Mouse (Mus musculus): Measurements from ENCODE around the gene Slc22a16. TPM values are rescaled to one million over a fixed set of nuclear protein-coding genes. Genes with fewer than 3 reads are reported as not detected.

The Slc22a16 gene
- polyA plus RNA-seq, 1 experiment from 2014 or later, result not detected

GRCm38 (mm10) chr10:40619760-40620159, 49.6 kb downstream of the Slc22a16 start:
- H3K4me3 ChIP-seq (replicated peaks), result no peak overlapping the region
- no peaks in the 10 kb centered on the region for H3K4me1 ChIP-seq (replicated peaks)
- H3K27me3 ChIP-seq, result no peaks in the 10 kb centered on the region
- H3K9ac ChIP-seq (replicated peaks), result no peak overlapping the region
- no peaks in the 10 kb centered on the region for H3K36me3 ChIP-seq
- H3K4me2 ChIP-seq (replicated peaks), result no peak overlapping the region
- 90% methylated on average over 1 of the region's 1 CpGs for WGBS
- H3K9me3 ChIP-seq, result no peaks in the 10 kb centered on the region
- H3K27ac ChIP-seq, result no peak overlapping the region
- no peak for ATAC-seq

GRCm38 (mm10) chr10:40629140-40629539, 59.0 kb downstream of the Slc22a16 start:
- ATAC-seq, result no peak
- H3K4me2 ChIP-seq (replicated peaks), result no peak overlapping the region
- H3K27ac ChIP-seq, result no peak overlapping the region
- H3K27me3 ChIP-seq, result no peaks in the 10 kb centered on the region
- H3K4me1 ChIP-seq (replicated peaks), result peaks cover 6% of the 10 kb centered on the region; the same call in 1 of the 2 replicates
- 73% methylated on average over 7 of the region's 7 CpGs for WGBS
- no peaks in the 10 kb centered on the region for H3K9me3 ChIP-seq
- no peaks in the 10 kb centered on the region for H3K36me3 ChIP-seq
- H3K9ac ChIP-seq (replicated peaks), result no peak overlapping the region
- H3K4me3 ChIP-seq (replicated peaks), result no peak overlapping the region

GRCm38 (mm10) chr10:40629656-40630311, 59.6 kb downstream of the Slc22a16 start, which contains the start of gene Ddo:
Gene Ddo (plus strand): TSS chr10:40630011.
- Histone ChIP-seq H3K9ac (replicated peaks) (no peak within 1 kb of the TSS), H3K4me2 (replicated peaks) (no peak within 1 kb of the TSS), H3K9me3 (no peaks in the 10 kb centered on the region), H3K4me1 (replicated peaks) (peaks cover 6% of the 10 kb centered on the region; the same call in 1 of the 2 replicates), H3K27me3 (no peaks in the 10 kb centered on the region), H3K27ac (no peak within 1 kb of the TSS; the same call in 1 of the 2 replicates), H3K4me3 (replicated peaks) (no peak within 1 kb of the TSS), H3K36me3 (no peaks in the 10 kb centered on the region)
- 78% methylated on average over 8 of the region's 8 CpGs for WGBS
- no peak; the same call in 1 of the 2 replicates for ATAC-seq

- WGBS, result 85% methylated on average over 5 of the region's 5 CpGs
- H3K9me3 ChIP-seq, result no peaks in the 10 kb centered on the region
- H3K4me3 ChIP-seq (replicated peaks), result no peak overlapping the region
- H3K27me3 ChIP-seq, result no peaks in the 10 kb centered on the region
- H3K27ac ChIP-seq, result no peak overlapping the region; the same call in 1 of the 2 replicates
- H3K36me3 ChIP-seq, result no peaks in the 10 kb centered on the region
- no peak overlapping the region for H3K4me2 ChIP-seq (replicated peaks)
- H3K4me1 ChIP-seq (replicated peaks), result peaks cover 6% of the 10 kb centered on the region; the same call in 1 of the 2 replicates
- no peak for ATAC-seq
- no peak overlapping the region for H3K9ac ChIP-seq (replicated peaks)
These were observed 60.3 kb downstream of the Slc22a16 start for GRCm38 (mm10) chr10:40630457-40630856.

- Histone ChIP-seq H3K27me3 (no peaks in the 10 kb centered on the region), H3K4me3 (replicated peaks) (no peak overlapping the region), H3K4me2 (replicated peaks) (no peak overlapping the region), H3K4me1 (replicated peaks) (peaks cover 6% of the 10 kb centered on the region; the same call in 1 of the 2 replicates), H3K9ac (replicated peaks) (no peak overlapping the region), H3K27ac (no peak overlapping the region), H3K9me3 (no peaks in the 10 kb centered on the region), H3K36me3 (no peaks in the 10 kb centered on the region)
- 84% methylated on average over 9 of the region's 9 CpGs for WGBS
- no peak for ATAC-seq
These were observed 60.8 kb downstream of the Slc22a16 start for GRCm38 (mm10) chr10:40630961-40631360.

DNA sequence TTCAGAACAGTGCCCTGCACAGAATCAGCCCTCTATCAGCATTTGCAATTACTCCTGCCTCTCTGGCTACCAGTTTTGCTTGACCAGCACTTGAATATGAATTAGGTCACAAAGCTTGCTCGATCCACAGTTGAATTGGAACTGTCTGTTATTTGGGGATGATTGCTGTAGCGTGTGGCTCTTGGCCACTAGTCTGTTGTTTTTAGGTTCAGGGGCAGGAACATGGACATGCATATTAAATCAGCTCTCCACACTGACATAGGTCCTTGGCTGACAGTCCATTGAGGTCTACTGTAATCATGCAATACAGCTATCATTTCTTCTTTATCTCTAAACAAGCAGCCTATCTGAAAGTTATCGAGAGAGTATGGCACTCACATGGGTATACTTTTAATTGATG, 62.0 kb downstream of the Slc22a16 start:
- H3K36me3 ChIP-seq, result no peaks in the 10 kb centered on the region
- no peak overlapping the region for H3K27ac ChIP-seq
- WGBS, result 68% methylated on average over 3 of the region's 3 CpGs
- H3K27me3 ChIP-seq, result no peaks in the 10 kb centered on the region
- H3K9ac ChIP-seq (replicated peaks), result no peak overlapping the region
- H3K9me3 ChIP-seq, result no peaks in the 10 kb centered on the region
- peaks cover 6% of the 10 kb centered on the region; the same call in 1 of the 2 replicates for H3K4me1 ChIP-seq (replicated peaks)
- ATAC-seq, result no peak
- H3K4me2 ChIP-seq (replicated peaks), result no peak overlapping the region
- H3K4me3 ChIP-seq (replicated peaks), result no peak overlapping the region

DNA sequence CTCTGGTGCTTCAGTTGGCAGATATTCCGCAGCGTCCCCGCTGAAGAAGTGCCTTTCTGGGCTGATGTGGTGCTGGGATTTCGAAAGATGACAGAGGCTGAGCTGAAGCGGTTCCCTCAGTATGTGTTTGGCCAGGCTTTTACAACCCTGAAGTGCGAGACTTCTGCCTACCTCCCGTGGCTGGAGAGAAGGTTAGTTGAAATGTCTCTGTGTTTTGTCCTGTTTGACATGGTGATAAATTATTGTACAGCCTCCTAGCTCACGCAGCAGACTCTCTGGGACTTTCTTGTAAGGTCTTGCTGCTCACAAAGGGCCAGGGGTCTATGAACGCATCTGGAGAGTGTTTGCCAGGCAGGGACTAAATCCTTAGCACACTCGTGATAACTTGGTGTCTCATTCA, 67.2 kb downstream of the Slc22a16 start:
- Histone ChIP-seq H3K27me3 (0 out of 2 replicates have a peak, but pooled peaks cover 6% of the 10 kb centered on the region), H3K36me3 (no peaks in the 10 kb centered on the region), H3K4me1 (replicated peaks) (peaks cover 15% of the 10 kb centered on the region), H3K4me2 (replicated peaks) (no peak overlapping the region), H3K4me3 (replicated peaks) (no peak overlapping the region), H3K9me3 (no peaks in the 10 kb centered on the region), H3K27ac (no peak overlapping the region), H3K9ac (replicated peaks) (no peak overlapping the region)
- ATAC-seq, result no peak
- WGBS, result 75% methylated on average over 10 of the region's 10 CpGs

DNA sequence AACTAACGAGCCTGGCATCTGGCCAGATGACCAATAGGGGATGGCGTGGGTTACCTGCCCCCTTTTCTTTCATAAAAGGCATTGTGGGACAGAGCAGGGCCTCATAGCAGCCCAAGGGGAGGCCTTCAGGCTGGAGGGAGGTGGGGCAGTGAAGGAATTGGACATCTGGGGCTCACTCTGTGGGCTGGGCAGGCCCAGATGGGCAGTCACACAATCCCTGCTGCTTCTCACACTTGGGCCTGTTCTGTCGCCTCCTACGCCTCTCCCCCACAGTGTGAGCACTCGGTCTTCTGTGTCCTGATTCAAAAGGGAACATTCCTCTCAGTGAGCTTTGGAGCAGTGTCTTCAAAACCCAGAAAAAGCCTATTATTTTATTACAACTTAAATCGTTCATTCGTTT, 68.1 kb downstream of the Slc22a16 start:
- WGBS, result 42% methylated on average over 7 of the region's 7 CpGs
- Histone ChIP-seq H3K9ac (replicated peaks) (no peak overlapping the region), H3K4me3 (replicated peaks) (no peak overlapping the region), H3K27me3 (0 out of 2 replicates have a peak, but pooled peaks cover 6% of the 10 kb centered on the region), H3K9me3 (no peaks in the 10 kb centered on the region), H3K4me1 (replicated peaks) (peaks cover 15% of the 10 kb centered on the region), H3K4me2 (replicated peaks) (no peak overlapping the region), H3K27ac (no peak overlapping the region), H3K36me3 (no peaks in the 10 kb centered on the region)
- 0 out of 2 replicates have a peak, but pooled peaks have one; percentile 27 for ATAC-seq

DNA sequence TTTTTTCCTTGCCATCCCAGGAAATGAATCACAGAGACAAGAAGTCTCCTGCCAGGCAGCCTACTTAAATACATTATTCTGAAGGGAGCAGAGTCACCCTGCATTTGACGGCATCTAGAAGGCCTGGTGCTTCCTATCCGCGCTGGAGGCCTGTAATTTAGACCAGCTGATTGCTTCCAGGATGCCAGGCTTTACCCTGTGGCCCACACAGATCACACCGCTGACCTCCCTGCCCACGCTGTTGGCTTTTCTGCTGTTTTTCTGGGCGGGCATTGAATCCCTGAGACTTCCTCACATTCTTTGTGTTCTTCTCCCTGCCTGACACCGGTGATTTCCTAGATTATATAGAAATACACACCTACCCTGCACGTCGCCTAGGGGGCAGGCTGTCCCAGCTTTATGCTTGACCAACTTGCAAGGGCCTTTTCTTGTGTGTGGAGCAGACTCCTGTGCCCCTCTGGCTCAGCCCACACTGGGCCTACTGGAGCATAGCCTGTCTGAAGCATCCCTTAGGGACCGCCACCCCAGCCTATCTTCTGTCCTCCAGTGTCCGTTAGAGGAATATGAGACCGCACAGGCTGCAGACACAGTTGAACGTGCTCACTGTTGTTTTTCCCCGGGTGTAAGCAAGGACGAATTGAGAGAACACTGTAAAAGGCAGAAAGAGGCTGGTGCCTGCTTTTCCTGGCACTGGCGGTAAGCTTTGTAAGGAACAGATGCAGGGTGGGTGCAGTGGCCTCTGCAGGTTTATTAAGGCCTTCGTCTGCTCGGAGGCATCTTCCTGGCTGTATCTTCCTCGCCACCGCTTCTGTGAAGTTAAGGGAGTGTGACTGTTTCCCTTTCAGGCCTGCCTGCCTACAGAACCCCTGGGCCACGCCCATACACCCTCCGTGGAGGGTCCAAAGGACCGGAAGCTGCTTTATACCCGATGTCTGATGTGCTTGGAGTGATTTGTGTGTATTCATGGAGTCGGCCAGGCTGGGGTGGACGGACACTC, 69.0 kb downstream of the Slc22a16 start:
- peaks cover 15% of the 10 kb centered on the region for H3K4me1 ChIP-seq (replicated peaks)
- H3K9ac ChIP-seq (replicated peaks), result no peak overlapping the region
- no peak overlapping the region for H3K4me3 ChIP-seq (replicated peaks)
- no peak overlapping the region for H3K27ac ChIP-seq
- 48% methylated on average over 26 of the region's 26 CpGs for WGBS
- H3K36me3 ChIP-seq, result no peaks in the 10 kb centered on the region
- no peak overlapping the region for H3K4me2 ChIP-seq (replicated peaks)
- 0 out of 2 replicates have a peak, but pooled peaks cover 6% of the 10 kb centered on the region for H3K27me3 ChIP-seq
- H3K9me3 ChIP-seq, result no peaks in the 10 kb centered on the region
- peak; percentile 71 for ATAC-seq

GRCm38 (mm10) chr10:40640406-40640805, 70.3 kb downstream of the Slc22a16 start:
- Histone ChIP-seq H3K4me2 (replicated peaks) (no peak overlapping the region), H3K27ac (no peak overlapping the region), H3K9me3 (no peaks in the 10 kb centered on the region), H3K4me3 (replicated peaks) (no peak overlapping the region), H3K36me3 (no peaks in the 10 kb centered on the region), H3K27me3 (0 out of 2 replicates have a peak, but pooled peaks cover 6% of the 10 kb centered on the region), H3K9ac (replicated peaks) (no peak overlapping the region), H3K4me1 (replicated peaks) (peaks cover 18% of the 10 kb centered on the region)
- WGBS, result 94% methylated on average over 4 of the region's 4 CpGs
- ATAC-seq, result no peak

DNA sequence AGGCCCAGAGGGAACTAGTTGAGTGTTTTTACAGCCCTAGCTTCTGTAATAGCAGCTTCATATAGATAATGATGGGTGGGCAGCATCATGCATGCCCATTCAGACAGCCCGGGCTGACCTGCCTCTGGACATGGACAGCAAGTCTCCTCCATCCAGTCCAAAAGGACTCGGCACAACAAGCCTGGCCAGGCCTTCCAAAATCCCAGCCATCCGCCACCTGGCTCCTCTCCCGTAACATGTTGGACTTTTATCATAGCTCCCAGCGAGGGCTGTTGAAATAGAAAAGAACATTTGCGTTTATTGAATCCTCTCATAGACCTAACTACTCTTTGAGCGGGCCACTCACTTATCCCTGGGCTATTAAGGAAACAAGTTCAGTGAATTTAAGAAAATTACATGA, 71.8 kb downstream of the Slc22a16 start:
- no peak overlapping the region for H3K4me3 ChIP-seq (replicated peaks)
- H3K4me2 ChIP-seq (replicated peaks), result no peak overlapping the region
- no peaks in the 10 kb centered on the region for H3K36me3 ChIP-seq
- 0 out of 2 replicates have a peak, but pooled peaks cover 6% of the 10 kb centered on the region for H3K27me3 ChIP-seq
- H3K9me3 ChIP-seq, result no peaks in the 10 kb centered on the region; the same call in 1 of the 2 replicates
- WGBS, result 95% methylated on average over 7 of the region's 7 CpGs
- no peak overlapping the region for H3K27ac ChIP-seq
- H3K4me1 ChIP-seq (replicated peaks), result peaks cover 18% of the 10 kb centered on the region
- ATAC-seq, result no peak
- no peak overlapping the region for H3K9ac ChIP-seq (replicated peaks)

DNA sequence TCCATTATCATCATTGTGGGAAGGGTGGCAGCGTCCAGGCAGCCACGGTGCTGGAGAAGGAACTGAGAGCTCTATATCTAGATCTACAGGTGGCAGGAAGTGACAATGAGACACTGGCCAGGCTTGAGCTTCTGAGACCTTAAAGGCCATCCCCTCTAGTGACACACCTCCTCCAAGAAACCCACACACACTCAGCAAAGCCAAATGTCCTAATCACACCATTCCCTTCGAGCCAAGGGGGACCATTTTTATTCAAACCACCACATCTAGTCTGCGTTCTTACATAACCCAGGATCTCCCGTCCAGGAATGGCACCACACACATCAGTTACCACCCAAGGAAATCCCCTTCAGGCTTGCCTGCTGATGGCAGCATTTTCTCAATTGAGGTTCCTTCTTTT, 73.0 kb downstream of the Slc22a16 start:
- WGBS, result 81% methylated on average over 5 of the region's 5 CpGs
- no peak for ATAC-seq
- Histone ChIP-seq H3K9ac (replicated peaks) (no peak overlapping the region), H3K27me3 (peaks cover 10% of the 10 kb centered on the region; the same call in 1 of the 2 replicates), H3K4me2 (replicated peaks) (no peak overlapping the region), H3K4me1 (replicated peaks) (peaks cover 18% of the 10 kb centered on the region), H3K36me3 (no peaks in the 10 kb centered on the region), H3K9me3 (no peaks in the 10 kb centered on the region; the same call in 1 of the 2 replicates), H3K27ac (no peak overlapping the region), H3K4me3 (replicated peaks) (no peak overlapping the region)
